Mouse (Mus musculus): ENCODE results near the gene Paics.
A peak's percentile ranks its signal among the peaks of the same experiment; 100 is the strongest.
"Not testable (repeated sequence)": the region's sequence is repeated elsewhere in the genome, so short reads cannot be mapped to it uniquely, and the experiment has no call there.

Gene Paics

GRCm38 (mm10) chr5:76951106-76952027, at the start of gene Paics, which contains the start of gene Ppat:
TSS of gene Paics (plus strand) at chr5:76951307.
TSS of gene Ppat (minus strand) at chr5:76951578.
- DNase-seq (ENCODE audit: low spot score in 2 of 2) = peak; percentile 96 to 97

DNA sequence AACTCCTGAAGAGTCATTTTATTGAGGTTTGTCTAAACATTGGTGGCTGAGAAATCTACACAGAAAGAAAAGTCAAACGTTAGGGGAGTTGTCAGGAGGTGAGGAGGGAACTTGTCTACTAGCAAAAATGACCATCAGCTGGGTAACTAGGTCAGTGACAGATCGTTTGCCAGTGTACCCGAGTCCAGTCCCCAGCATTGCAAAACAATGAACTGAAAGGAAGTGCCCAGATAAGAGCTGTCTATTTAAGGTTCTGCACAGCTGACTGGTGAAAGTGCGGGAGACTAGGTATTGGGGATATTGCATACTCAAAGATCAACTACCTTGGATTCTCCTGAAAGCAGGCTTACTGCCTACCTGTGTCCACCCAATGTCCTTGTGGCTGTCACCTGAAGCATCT, 49.0 kb upstream of the Paics start:
- DNase-seq (ENCODE audit: low spot score in 2 of 2) = no peak

GRCm38 (mm10) chr5:76904713-76905404, 46.2 kb upstream of the Paics start:
- DNase-seq (ENCODE audit: low spot score in 2 of 2) = no peak

DNA sequence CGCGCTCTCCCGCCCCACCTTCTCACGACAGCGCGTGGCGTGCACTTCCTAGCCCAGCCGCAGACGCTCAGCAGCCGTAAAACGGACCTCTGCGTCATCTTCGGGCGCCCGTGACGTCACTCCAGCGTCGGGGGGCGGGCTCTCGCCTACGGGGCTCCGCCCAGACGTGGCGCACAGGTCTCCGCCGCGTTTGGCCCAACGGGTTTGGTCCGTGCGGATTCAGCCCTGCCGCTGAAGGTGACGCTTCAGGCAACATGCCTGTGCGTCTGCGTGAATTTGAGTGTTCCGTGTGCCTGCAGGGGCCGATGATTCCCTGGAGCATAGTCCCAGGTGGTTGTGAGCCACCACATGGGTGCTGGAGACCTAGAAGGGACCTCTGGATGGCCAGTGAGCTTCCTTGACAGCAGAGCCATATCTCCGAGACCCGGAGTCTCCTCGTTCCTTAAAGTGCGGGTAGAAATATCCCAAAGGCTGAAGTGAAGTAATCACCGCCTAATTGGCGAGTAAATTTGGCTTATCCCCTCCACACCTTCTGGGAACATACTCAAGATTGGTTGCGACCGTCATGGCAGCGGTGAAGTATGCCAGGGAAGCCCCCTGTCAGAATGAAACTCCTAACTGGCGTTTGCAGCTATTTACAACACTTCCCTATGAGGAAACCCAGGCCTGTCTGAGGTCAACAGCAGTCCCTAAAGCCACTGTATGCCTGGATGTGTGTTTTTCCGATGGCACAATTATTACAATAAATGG, 45.5 kb upstream of the Paics start, which contains the start of gene Aasdh:
Gene Aasdh (minus strand): TSS at position 110 of the 750 bp plus-strand sequence.
- peak; percentile 96 to 97 for DNase-seq (ENCODE audit: low spot score in 2 of 2)

DNA sequence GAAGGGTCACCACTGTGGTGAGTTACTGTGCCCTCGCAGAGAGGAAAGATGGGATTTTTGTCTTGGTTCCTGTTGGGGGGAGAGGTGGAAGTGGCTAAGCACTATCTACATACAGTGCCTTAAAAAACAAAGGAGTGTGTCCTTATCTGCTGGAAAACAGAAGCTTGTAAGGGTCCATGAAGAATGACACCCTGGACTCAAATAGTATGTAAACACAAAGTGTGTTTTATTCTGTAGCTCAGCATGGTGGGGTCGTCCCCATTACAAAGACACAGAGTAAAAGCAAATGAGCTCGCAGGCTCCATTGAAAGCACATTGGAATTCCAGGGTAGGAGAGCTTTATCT, 45.0 kb upstream of the Paics start:
- DNase-seq (ENCODE audit: low spot score in 2 of 2) = no peak

DNA sequence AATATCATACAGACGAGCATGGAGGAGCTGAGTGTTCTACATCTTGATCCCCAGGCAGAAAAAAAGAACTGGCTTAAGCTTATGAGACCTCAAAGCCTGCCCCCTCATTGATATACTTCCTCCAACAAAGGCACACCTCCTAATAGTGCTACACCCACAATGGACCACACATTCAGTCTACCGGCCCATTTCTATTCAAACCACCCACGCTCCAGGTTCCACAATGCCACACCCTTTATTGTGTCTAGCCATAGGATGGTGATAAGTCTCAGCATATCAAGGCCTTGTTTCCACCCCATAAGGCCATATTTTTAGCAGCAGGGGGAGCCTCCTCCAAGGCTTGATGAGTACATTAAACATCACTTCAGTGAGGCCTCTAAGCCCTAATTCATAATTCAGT, 40.3 kb upstream of the Paics start:
- no peak for DNase-seq (ENCODE audit: low spot score in 2 of 2)

- not testable (repeated sequence) for DNase-seq (ENCODE audit: low spot score in 2 of 2)
Observed at GRCm38 (mm10) chr5:76912522-76912921, 38.6 kb upstream of the Paics start.

DNA sequence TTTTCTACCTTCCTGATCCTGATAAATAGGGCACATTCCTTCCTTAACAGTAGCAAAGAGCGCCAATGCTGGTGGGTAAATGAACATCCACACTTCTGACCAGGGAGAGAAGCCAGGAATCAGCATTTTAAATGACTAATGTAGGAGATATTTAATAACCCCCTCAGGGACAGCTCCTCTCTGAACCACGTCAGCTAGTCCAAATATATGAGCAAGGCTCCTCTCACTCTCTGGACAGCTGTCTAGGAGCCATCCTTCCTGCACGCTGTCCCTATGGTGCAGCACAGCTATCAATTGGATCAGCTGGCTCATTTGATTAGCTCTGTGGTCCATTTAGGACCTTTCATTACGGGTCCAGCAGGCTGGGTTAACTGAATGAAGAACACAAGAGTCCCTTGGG, 28.3 kb upstream of the Paics start:
- no peak for DNase-seq (ENCODE audit: low spot score in 2 of 2)

- peak; percentile 38 to 55 for DNase-seq (ENCODE audit: low spot score in 2 of 2)
Observed at GRCm38 (mm10) chr5:76923428-76923827, 27.7 kb upstream of the Paics start.

DNA sequence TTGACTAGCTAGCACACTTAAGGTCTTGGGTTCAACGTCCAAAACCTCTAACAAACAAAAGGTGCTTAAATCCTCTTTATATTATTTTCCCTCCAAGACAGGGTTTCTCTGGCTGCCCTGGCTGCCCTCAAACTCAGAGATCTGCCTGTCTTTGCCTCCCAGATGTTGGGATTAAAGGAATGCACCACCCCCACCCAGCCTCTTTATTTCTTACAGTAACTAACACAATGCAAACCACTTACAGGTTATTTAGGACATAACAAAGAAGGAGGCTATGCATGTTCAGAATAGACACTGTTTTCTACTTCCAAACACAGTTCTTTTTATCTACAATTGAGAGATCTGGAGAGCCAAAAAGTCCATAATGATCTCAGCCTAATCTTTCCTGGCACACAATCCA, 26.8 kb upstream of the Paics start:
- DNase-seq (ENCODE audit: low spot score in 2 of 2) = no peak

DNA sequence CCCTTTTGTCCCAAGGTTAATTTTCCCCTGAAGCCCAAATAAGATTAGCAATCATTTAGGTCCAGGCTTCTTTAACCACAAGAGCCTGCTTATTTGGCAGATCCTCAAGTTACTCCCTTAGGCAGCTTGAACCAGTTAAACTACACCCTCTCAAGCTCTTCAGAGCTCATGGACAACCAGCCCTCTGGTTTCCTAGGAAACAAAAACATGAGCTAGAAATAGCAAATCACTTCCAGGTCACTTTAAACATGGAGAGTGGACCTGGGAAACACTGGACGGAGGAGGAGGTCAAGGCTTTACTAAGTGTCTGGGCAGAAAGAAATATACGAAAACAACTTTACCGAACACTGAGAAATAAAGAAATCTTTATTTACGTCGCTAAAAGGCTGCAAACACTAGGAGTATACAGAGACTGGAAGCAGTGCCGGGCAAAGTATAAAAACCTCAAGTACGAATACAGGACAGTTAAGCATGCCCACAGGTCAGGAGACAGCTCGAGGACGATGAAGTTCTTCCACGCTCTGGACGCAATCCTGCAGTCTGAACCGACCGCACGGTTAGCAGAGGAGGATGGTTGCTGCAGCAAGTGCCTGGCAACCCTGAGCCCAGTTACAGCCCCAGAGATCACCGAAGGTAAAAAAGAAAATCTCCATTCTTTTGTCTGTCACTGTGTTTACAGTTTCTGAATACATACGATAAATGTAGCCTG, 22.8 kb upstream of the Paics start:
- no peak for DNase-seq (ENCODE audit: low spot score in 2 of 2)

DNA sequence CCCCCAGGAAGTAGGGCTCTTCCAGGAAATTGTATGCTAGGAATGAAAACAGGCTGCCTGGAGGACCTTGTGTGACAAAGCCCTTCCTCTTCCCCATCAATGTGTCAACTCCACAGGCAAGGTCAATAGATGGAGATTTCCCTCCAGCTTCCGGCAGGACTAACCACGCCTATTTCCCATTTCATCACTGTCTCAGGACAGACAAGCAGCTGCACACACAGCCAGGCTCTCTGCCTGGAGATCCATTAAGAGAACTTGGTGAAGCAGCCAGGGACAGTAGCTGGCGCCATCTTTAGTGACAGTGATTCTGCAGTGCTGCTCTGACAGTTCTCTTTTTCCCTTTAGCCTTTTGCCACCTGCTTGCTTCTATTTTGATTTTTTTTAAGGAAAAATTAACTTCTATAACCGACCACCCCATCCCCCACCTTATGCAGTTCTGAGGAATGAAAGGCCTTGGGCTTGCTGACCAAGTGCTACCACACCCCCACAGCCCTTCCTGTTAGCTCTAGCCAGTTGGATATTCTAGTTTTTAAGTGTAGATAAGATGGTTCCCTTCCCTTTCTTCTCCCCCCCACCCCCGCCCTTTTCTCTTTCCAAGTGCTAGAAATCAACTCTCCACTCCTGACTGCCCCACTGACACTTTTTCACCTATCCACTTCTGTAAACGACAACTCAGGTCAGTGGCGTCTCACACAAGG, 21.8 kb upstream of the Paics start:
- DNase-seq (ENCODE audit: low spot score in 2 of 2) = no peak

- no peak for DNase-seq (ENCODE audit: low spot score in 2 of 2)
Observed at GRCm38 (mm10) chr5:76939717-76940116, 11.4 kb upstream of the Paics start.

DNA sequence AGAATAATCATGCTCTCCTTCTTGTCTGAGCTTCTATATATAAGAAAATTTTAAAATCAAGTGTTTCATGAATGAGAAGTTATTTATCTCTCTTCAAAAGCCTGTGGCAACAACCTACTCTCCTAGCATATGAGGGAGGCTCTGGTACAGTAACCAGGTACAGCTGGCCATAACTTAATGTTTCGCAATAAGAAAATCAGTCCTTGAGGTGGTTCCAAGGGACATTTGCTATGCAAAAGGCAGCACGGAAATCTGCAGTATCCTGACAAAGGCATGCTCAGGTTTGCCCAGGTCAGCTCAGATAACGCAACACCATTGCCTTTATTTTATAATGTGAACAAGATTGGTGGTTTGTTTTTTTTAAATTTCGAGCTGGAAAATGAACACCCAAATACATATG, 9.1 kb upstream of the Paics start:
- no peak for DNase-seq (ENCODE audit: low spot score in 2 of 2)

DNA sequence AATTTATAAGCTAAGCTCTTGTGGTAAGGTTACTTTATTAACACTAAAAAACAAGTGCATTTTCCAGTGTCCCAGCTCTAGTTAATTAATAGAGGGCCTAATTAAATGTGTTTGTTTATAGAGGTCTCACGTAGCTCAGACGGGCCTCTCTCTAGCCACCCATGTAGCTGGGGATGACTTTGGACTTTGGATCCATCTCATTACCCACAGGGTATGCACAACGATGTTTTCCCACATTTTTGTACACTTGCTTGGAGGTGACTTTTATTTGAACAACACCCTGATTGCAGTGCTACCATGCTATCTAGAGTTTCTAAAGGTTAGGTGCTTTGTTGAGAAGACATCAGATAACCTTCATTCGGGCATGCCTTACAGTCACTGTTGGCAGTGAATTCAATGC, 8.6 kb upstream of the Paics start:
- no peak for DNase-seq (ENCODE audit: low spot score in 2 of 2)

GRCm38 (mm10) chr5:76944965-76945677, 6.0 kb upstream of the Paics start:
- no peak for DNase-seq (ENCODE audit: low spot score in 2 of 2)

DNA sequence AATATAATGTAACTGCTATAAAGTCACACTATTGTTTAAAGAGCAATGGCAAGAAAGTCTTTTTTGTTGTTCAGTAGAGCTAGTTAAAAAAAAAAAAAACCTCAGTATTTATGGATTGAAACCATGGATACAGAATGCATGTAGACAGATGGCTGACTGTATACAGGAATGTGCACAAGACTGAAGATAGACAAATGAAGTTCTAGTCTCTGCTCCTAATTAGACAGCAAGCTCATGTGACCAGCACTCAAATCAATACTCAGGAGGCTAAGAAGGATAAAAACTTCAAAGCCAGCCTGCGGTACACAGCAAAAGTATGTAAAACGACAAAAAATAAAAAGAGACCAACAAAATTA, 5.5 kb upstream of the Paics start:
- no peak for DNase-seq (ENCODE audit: low spot score in 2 of 2)

GRCm38 (mm10) chr5:76947142-76947541, 4.0 kb upstream of the Paics start:
- no peak for DNase-seq (ENCODE audit: low spot score in 2 of 2)

DNA sequence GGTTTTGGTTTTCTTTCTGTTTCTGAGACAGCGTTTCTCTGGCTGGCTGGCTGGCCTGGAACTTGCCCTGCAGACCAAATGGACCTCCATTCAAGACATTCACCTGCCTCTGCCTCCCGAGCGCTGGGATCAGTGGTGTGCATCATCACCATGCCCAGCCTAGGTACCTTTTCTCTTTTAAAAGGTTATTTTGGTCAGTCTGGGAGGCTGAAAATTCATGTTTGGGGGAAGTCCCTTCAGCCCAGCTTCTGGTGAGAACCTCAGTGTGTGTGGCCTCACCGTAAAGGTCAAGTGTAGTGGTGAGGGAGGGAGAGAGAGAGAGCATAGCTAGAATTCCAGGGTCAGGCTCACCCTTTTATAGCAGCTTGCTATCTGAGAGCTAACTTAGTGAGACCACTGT, 3.3 kb upstream of the Paics start:
- no peak for DNase-seq (ENCODE audit: low spot score in 2 of 2)

- DNase-seq (ENCODE audit: low spot score in 2 of 2) = peak in 1 of 2 experiments; percentile 13
Observed at GRCm38 (mm10) chr5:76950343-76951105, 583 bp upstream of the Paics start.

Data from right cerebral cortex, adult 2 months (tissue).